Mouse (Mus musculus) kidney, embryonic 16.5 days (tissue): Measurements from ENCODE around the gene Kifc5b. TPM values are rescaled to one million over a fixed set of nuclear protein-coding genes. Genes with fewer than 3 reads are reported as not detected.
A peak's percentile ranks its signal among the peaks of the same experiment; 100 is the strongest.
"Not testable (repeated sequence)": the region's sequence is repeated elsewhere in the genome, so short reads cannot be mapped to it uniquely, and the experiment has no call there.

Experiments used
- ATAC-seq: fragments of 200-750 bp; cut with Nextera tagmentation; 2 replicates; pipeline ENCODE4 v1.8.0; 2017; ENCODE audit warnings: moderate TSS enrichment; ENCODE audit not compliant: low FRiP score, low TSS enrichment
- H3K27ac ChIP-seq: fragments of 300-500 bp; sonication (generic); 2 replicates; pipeline ENCODE4 v1.5.1; 2014; ENCODE audit warnings: low read length
- H3K27me3 ChIP-seq: fragments of 300-500 bp; sonication (generic); 2 replicates; pipeline ENCODE4 v1.6.1; 2014; ENCODE audit warnings: low read length, control low read depth, mixed read lengths; ENCODE audit not compliant: insufficient read depth
- H3K36me3 ChIP-seq: fragments of 300-500 bp; sonication (generic); 2 replicates; pipeline ENCODE4 v1.6.1; 2014; ENCODE audit warnings: low read length, control low read depth, mixed read lengths; ENCODE audit not compliant: insufficient read depth
- H3K4me1 ChIP-seq: fragments of 300-500 bp; sonication (generic); 2 replicates; pipeline ENCODE4 v1.6.1; 2014; ENCODE audit warnings: low read length, control low read depth, mixed read lengths; ENCODE audit not compliant: insufficient read depth
- H3K4me2 ChIP-seq: fragments of 300-500 bp; sonication (generic); replicated peaks from 2 replicates; pipeline ENCODE4 v1.6.1; 2014; ENCODE audit warnings: low read depth, low read length
- H3K4me3 ChIP-seq: fragments of 300-500 bp; sonication (generic); 2 replicates; pipeline ENCODE4 v1.5.1; 2014; ENCODE audit warnings: mild to moderate bottlenecking, low read length
- H3K9ac ChIP-seq: fragments of 300-500 bp; sonication (generic); replicated peaks from 2 replicates; pipeline ENCODE4 v1.6.1; 2014; ENCODE audit warnings: low read length
- H3K9me3 ChIP-seq: fragments of 300-500 bp; sonication (generic); 2 replicates; pipeline ENCODE4 v1.6.1; 2016; ENCODE audit warnings: low read length, control low read depth
- WGBS: fragments of 180-500 bp; shearing (Covaris S2); extraction: QIAGEN DNeasy Blood & Tissue Kit; methylation state at CpG from one replicate; pipeline ENCODE4 v1.1.7; 2014; 5-methylcytosine and 5-hydroxymethylcytosine counted together
- polyA plus RNA-seq: library from polyadenylated mRNA; unstranded; fragments of >200 nt; fragmentation: Nextera tagmentation; extraction: Ambion mirVana; gene quantifications from 2 replicates; pipeline ENCODE4 v1.2.1, GENCODE M21; 2015

Kifc5b gene
- polyA plus RNA-seq, 1 experiment from 2014 or later = 8.2 TPM

GRCm38 (mm10) chr17:26907506-26907905 lies 9.4 kb upstream of the Kifc5b start:
- not testable (repeated sequence) for H3K36me3 ChIP-seq, H3K9me3 ChIP-seq, H3K27me3 ChIP-seq, H3K9ac ChIP-seq, H3K4me3 ChIP-seq, H3K4me1 ChIP-seq, H3K27ac ChIP-seq, ATAC-seq, H3K4me2 ChIP-seq
- WGBS = 94% methylated on average over 14 of the region's 15 CpGs

GRCm38 (mm10) chr17:26915248-26915647 lies 1.6 kb upstream of the Kifc5b start:
- 71% methylated on average over 1 of the region's 1 CpGs for WGBS
- Histone ChIP-seq H3K27ac (no peak overlapping the region), H3K36me3 (no peaks in the 10 kb centered on the region)

GRCm38 (mm10) chr17:26917560-26917959 lies 669 bp downstream of the Kifc5b start:
- not testable (repeated sequence) for H3K4me1 ChIP-seq, H3K27ac ChIP-seq, ATAC-seq, H3K27me3 ChIP-seq, H3K36me3 ChIP-seq, H3K9me3 ChIP-seq
- WGBS = 0% methylated on average over 12 of the region's 12 CpGs
- Histone ChIP-seq H3K4me3 (peak overlapping the region; percentile 72), H3K9ac (peak overlapping the region; percentile 77), H3K4me2 (peak overlapping the region; percentile 62)

More at GRCm38 (mm10) chr17:26915248-26915647, 1.6 kb upstream of the Kifc5b start:
- Histone ChIP-seq H3K27me3 (no peaks in the 10 kb centered on the region), H3K4me3 (no peak overlapping the region), H3K4me1 (peaks cover 10% of the 10 kb centered on the region), H3K9me3 (no peaks in the 10 kb centered on the region), H3K4me2 (no peak overlapping the region), H3K9ac (no peak overlapping the region)
- ATAC-seq = no peak

GRCm38 (mm10) chr17:26918343-26918742 lies 1.5 kb downstream of the Kifc5b start:
- peaks cover 10% of the 10 kb centered on the region for H3K4me1 ChIP-seq
- H3K36me3 ChIP-seq = 0 out of 2 replicates have a peak, but pooled peaks cover 8% of the 10 kb centered on the region
- peak overlapping the region; percentile 54; the same call in 1 of the 2 replicates for H3K9ac ChIP-seq
- peak overlapping the region; percentile 62 for H3K4me2 ChIP-seq
- H3K9me3 ChIP-seq = no peaks in the 10 kb centered on the region
- peak overlapping the region; percentile 72 for H3K4me3 ChIP-seq
- ATAC-seq = no peak
- no peaks in the 10 kb centered on the region for H3K27me3 ChIP-seq
- H3K27ac ChIP-seq = no peak overlapping the region
- WGBS = 81% methylated on average over 2 of the region's 2 CpGs

GRCm38 (mm10) chr17:26919516-26919915 lies 2.6 kb downstream of the Kifc5b start:
- not testable (repeated sequence) for H3K27ac ChIP-seq, H3K4me2 ChIP-seq, H3K4me1 ChIP-seq, ATAC-seq, H3K9ac ChIP-seq, H3K4me3 ChIP-seq, H3K27me3 ChIP-seq, H3K9me3 ChIP-seq
- H3K36me3 ChIP-seq = peaks cover 12% of the 10 kb centered on the region; the same call in 1 of the 2 replicates
- 81% methylated on average over 2 of the region's 2 CpGs for WGBS

- ATAC-seq, H3K27me3 ChIP-seq, H3K9me3 ChIP-seq, H3K9ac ChIP-seq, H3K4me3 ChIP-seq, H3K27ac ChIP-seq, H3K4me2 ChIP-seq, H3K4me1 ChIP-seq: not testable (repeated sequence)
- 88% methylated on average over 5 of the region's 6 CpGs for WGBS
- peaks cover 31% of the 10 kb centered on the region; the same call in 1 of the 2 replicates for H3K36me3 ChIP-seq
Observed at GRCm38 (mm10) chr17:26922368-26922767, 5.5 kb downstream of the Kifc5b start.

GRCm38 (mm10) chr17:26925414-26925813 lies 8.5 kb downstream of the Kifc5b start:
- H3K36me3 ChIP-seq = peaks cover 45% of the 10 kb centered on the region
- H3K27ac ChIP-seq, H3K9me3 ChIP-seq, H3K27me3 ChIP-seq, H3K4me3 ChIP-seq, H3K9ac ChIP-seq, H3K4me2 ChIP-seq, ATAC-seq, H3K4me1 ChIP-seq: not testable (repeated sequence)
- 92% methylated on average over 9 of the region's 9 CpGs for WGBS

GRCm38 (mm10) chr17:26931795-26932194 lies 14.9 kb downstream of the Kifc5b start:
- H3K27me3 ChIP-seq, H3K9ac ChIP-seq, H3K27ac ChIP-seq, H3K4me3 ChIP-seq, H3K9me3 ChIP-seq, H3K4me2 ChIP-seq: not testable (repeated sequence)
- WGBS = 58% methylated on average over 7 of the region's 7 CpGs
- Histone ChIP-seq H3K4me1 (peaks cover 11% of the 10 kb centered on the region), H3K36me3 (peaks cover 32% of the 10 kb centered on the region)
- peak; percentile 18; the same call in 1 of the 2 replicates for ATAC-seq

GRCm38 (mm10) chr17:26932839-26933398 lies 16.0 kb downstream of the Kifc5b start, which contains the start of gene Phf1:
TSS of gene Phf1 (plus strand) at chr17:26933052.
- Histone ChIP-seq H3K36me3 (peaks cover 28% of the 10 kb centered on the region), H3K9ac (peak within 1 kb of the TSS; percentile 86)
- WGBS = under 1% methylated on average over 38 of the region's 43 CpGs

GRCm38 (mm10) chr17:26933419-26933818 lies 16.5 kb downstream of the Kifc5b start:
- Histone ChIP-seq H3K9ac (peak overlapping the region; percentile 86), H3K4me3 (peak overlapping the region; percentile 85), H3K27ac (peak overlapping the region; percentile 90), H3K9me3 (no peaks in the 10 kb centered on the region), H3K36me3 (peaks cover 28% of the 10 kb centered on the region), H3K27me3 (no peaks in the 10 kb centered on the region), H3K4me1 (peaks cover 24% of the 10 kb centered on the region), H3K4me2 (peak overlapping the region; percentile 97)
- 6% methylated on average over 13 of the region's 13 CpGs for WGBS
- peak; percentile 52 for ATAC-seq

More at GRCm38 (mm10) chr17:26932839-26933398, 16.0 kb downstream of the Kifc5b start, which contains the start of gene Phf1:
- Histone ChIP-seq H3K27ac (peak within 1 kb of the TSS; percentile 90), H3K27me3 (no peaks in the 10 kb centered on the region), H3K9me3 (no peaks in the 10 kb centered on the region), H3K4me1 (peaks cover 19% of the 10 kb centered on the region), H3K4me2 (peak within 1 kb of the TSS; percentile 97), H3K4me3 (peak within 1 kb of the TSS; percentile 85)
- peak; percentile 86 for ATAC-seq
